Mouse (Mus musculus) heart, postnatal 0 days (tissue): Measurements from ENCODE around the gene Prkar2a. TPM values are rescaled to one million over a fixed set of nuclear protein-coding genes. Genes with fewer than 3 reads are reported as not detected.
A peak's percentile ranks its signal among the peaks of the same experiment; 100 is the strongest.

Experiments
- ATAC-seq: fragments of 200-750 bp; cut with Nextera tagmentation; 2 replicates; pipeline ENCODE4 v1.8.0; 2017; ENCODE audit warnings: low read depth, moderate number of reproducible peaks, moderate library complexity; ENCODE audit not compliant: insufficient read depth
- DNase-seq: peaks from one replicate; pipeline ENCODE4 v3.0.0-alpha.2; 2016; ENCODE audit warnings: low spot score
- H3K27ac ChIP-seq: fragments of 300-500 bp; sonication (generic); 2 replicates; pipeline ENCODE4 v1.5.1; 2014; ENCODE audit warnings: low read depth, mild to moderate bottlenecking
- H3K27me3 ChIP-seq: fragments of 300-500 bp; sonication (generic); 2 replicates; pipeline ENCODE4 v1.6.1; 2014; ENCODE audit warnings: low read length, mixed read lengths; ENCODE audit not compliant: control insufficient read depth, insufficient read depth
- H3K36me3 ChIP-seq: fragments of 300-500 bp; sonication (generic); replicated peaks from 2 replicates; pipeline ENCODE4 v1.6.1; 2014; ENCODE audit warnings: low read length, mixed read lengths; ENCODE audit not compliant: control insufficient read depth, insufficient read depth
- H3K4me1 ChIP-seq: fragments of 300-500 bp; sonication (generic); 2 replicates; pipeline ENCODE4 v1.6.1; 2014; ENCODE audit warnings: antibody characterized with exemption; ENCODE audit not compliant: control insufficient read depth, insufficient read depth
- H3K4me2 ChIP-seq: fragments of 300-500 bp; sonication (generic); 2 replicates; pipeline ENCODE4 v1.6.1; 2014; ENCODE audit warnings: low read depth, mild to moderate bottlenecking, low read length, moderate library complexity
- H3K4me3 ChIP-seq: fragments of 300-500 bp; sonication (generic); 2 replicates; pipeline ENCODE4 v1.5.1; 2014; ENCODE audit warnings: low read depth, low read length
- H3K9ac ChIP-seq: fragments of 300-500 bp; sonication (generic); replicated peaks from 2 replicates; pipeline ENCODE4 v1.6.1; 2014; ENCODE audit warnings: low read depth, low read length, mixed read lengths
- H3K9me3 ChIP-seq: fragments of 300-500 bp; sonication (generic); replicated peaks from 2 replicates; pipeline ENCODE4 v1.6.1; 2016; ENCODE audit warnings: low read length; ENCODE audit not compliant: control insufficient read depth
- CTCF ChIP-seq: IDR thresholded peaks from 2 replicates; pipeline ENCODE4 v1.5.1; 2016; ENCODE audit warnings: antibody characterized with exemption, control low read depth, low read depth
- EP300 ChIP-seq: IDR thresholded peaks from 2 replicates; pipeline ENCODE4 v1.6.1; 2016; ENCODE audit warnings: antibody characterized with exemption, low read depth
- WGBS: fragments of 180-500 bp; shearing (Covaris S2); extraction: QIAGEN DNeasy Blood & Tissue Kit; methylation state at CpG from one replicate; pipeline ENCODE4 v1.1.7; 2014; 5-methylcytosine and 5-hydroxymethylcytosine counted together
- polyA plus RNA-seq: library from polyadenylated mRNA; unstranded; fragments of >200 nt; fragmentation: Nextera tagmentation; extraction: Ambion mirVana; gene quantifications from 2 replicates; pipeline ENCODE4 v1.2.1, GENCODE M21; 2015
- total RNA-seq: library from RNA; depleted of rRNA; stranded (reverse); fragments of >200 nt; gene quantifications from 2 replicates; pipeline ENCODE4 v1.2.3, GENCODE M21; 2014; ENCODE audit warnings: low replicate concordance

Gene Prkar2a
- total and polyA plus RNA-seq, 2 experiments from 2014 or later, result 20.7 to 48.2 TPM

DNA sequence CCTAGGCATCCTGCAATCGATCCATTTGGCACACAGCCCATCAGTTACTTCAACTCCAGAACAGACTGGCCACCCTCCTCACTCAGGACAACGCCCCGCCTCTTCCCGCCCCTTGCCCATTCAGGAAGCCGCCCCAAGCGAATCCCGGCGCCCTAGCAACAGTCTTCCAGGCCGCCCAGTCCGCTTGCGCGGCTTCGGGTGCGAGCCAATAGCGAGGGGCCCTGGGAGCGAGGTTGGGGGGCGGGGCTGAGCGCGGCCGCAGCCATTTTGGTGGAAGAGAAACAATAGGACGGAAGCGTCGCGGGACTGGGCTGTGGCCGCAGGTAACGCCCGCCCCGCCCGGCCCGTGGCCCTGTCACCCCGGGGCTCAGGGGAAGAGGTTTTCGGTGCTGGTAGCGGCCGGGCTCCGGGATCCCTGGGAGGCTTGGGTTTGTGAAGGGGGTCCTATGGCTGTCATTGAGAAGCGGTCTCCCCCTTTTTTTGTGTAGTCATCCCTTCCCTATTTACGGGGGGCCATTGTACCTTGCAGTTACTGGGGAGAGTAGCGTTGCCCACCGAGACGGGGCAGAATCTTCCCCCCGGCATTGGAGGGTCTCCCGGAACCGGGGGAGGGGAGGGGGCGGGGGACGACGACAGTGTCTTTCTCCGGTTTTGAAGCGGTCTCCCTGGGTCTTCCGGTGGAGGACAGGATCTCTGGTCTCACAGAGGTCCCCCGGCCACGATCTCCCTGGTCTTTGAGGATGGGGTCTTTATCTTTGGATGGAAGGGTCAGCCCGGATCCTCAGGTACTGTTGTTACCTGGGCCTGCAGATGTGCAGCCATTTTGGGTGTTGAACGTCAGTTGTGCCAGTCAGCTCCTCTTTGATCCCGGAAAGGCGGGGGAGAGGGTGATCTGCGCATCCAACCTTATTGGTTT lies 94.7 kb downstream of the Prkar2a start, which contains the start of gene Ip6k2:
Gene Ip6k2, plus strand, starts transcription at position 249 of the 916 bp plus-strand sequence.
- no peak for TF ChIP-seq CTCF
- TF ChIP-seq EP300, result no peak
- peak within 1 kb of the TSS; percentile 91 for H3K4me3 ChIP-seq
- peak within 1 kb of the TSS; percentile 79 for H3K4me2 ChIP-seq
- peak within 1 kb of the TSS; percentile 93 for H3K27ac ChIP-seq
- ATAC-seq (peak; percentile 98), DNase-seq (peak; percentile 94)
- peaks cover 4% of the 10 kb centered on the region; the same call in 1 of the 2 replicates for H3K36me3 ChIP-seq
- peak within 1 kb of the TSS; percentile 97 for H3K9ac ChIP-seq
- under 1% methylated on average over 56 of the region's 56 CpGs for WGBS
- no peaks in the 10 kb centered on the region for H3K27me3 ChIP-seq
- no peaks in the 10 kb centered on the region for H3K9me3 ChIP-seq
- H3K4me1 ChIP-seq, result peaks cover 30% of the 10 kb centered on the region

DNA sequence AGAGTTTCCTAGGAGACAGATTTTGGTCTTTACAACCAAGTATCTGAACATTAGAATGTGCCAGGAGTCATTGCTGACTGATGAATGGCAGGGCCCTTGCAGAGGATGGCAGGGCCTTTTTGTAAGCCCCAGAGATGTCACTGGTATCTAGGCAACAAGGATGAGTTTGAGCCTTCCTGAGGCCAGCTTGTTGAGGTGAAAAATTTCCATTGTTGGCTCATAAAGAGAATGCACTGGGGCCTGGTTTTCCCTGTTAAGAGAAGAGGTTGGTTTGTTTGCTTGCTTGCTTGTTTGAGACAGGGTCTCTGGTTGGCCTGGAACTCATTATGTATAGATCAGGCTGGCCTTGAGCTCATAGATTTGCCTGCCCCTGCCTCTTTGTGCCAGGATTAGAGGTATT lies 96.3 kb downstream of the Prkar2a start:
- Histone ChIP-seq H3K27ac (no peak overlapping the region), H3K9me3 (no peaks in the 10 kb centered on the region), H3K4me2 (peak overlapping the region; percentile 79), H3K4me1 (peaks cover 41% of the 10 kb centered on the region), H3K4me3 (peak overlapping the region; percentile 91; the same call in 1 of the 2 replicates), H3K9ac (no peak overlapping the region; the same call in 1 of the 2 replicates), H3K27me3 (no peaks in the 10 kb centered on the region), H3K36me3 (peaks cover 4% of the 10 kb centered on the region; the same call in 1 of the 2 replicates)
- no peak for TF ChIP-seq EP300
- TF ChIP-seq CTCF, result no peak
- ATAC-seq (no peak), DNase-seq (no peak)

DNA sequence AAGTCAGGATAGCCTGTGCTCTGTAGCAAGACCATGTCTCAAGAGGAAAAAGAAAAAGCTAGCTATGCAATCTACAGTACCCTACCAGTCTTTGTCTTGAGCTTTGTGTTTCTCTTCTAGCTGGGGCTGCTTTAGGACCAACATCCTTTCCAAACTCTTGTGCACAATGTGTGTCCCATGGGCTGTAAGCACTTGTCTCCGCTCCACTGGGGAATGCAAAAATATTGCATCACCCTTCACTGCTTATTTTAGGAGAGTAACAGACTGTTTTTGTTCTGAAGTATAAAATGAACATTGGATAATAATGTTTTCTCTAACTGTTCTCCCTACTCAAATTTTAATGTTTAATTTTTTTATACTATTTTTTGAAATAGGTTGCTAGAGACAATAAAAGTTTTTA lies 97.4 kb downstream of the Prkar2a start:
- TF ChIP-seq CTCF, result no peak
- no peak for TF ChIP-seq EP300
- Histone ChIP-seq H3K27me3 (no peaks in the 10 kb centered on the region), H3K9me3 (no peaks in the 10 kb centered on the region), H3K9ac (no peak overlapping the region), H3K4me3 (no peak overlapping the region), H3K4me2 (no peak overlapping the region), H3K27ac (0 out of 2 replicates have a peak overlapping the region, but pooled peaks have one; percentile 38), H3K36me3 (peaks cover 4% of the 10 kb centered on the region; the same call in 1 of the 2 replicates), H3K4me1 (peaks cover 41% of the 10 kb centered on the region)
- WGBS, result 46% methylated on average over 1 of the region's 1 CpGs
- no peak for ATAC-seq
- DNase-seq, result no peak

DNA sequence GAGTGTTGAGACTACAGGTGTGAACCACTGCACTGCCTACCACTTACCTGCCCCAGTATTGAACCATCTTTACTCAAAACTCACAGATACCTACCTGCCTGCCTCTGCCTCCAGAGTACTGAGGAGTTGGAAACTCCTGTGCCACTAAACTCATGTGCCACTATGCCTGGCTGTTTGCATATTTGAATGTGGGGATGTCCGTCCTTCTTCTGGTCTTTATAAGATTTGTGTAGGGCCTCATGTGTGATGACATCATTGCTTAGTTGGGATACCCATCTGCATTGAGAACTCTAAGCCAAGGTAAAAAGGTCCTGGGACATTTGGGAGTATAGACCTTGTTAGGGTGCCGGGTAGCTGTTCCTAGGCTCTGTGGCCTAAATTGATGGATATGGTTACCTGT lies 98.0 kb downstream of the Prkar2a start:
- H3K4me3 ChIP-seq, result no peak overlapping the region
- H3K9ac ChIP-seq, result no peak overlapping the region
- no peak overlapping the region for H3K27ac ChIP-seq
- peaks cover 4% of the 10 kb centered on the region; the same call in 1 of the 2 replicates for H3K36me3 ChIP-seq
- no peak overlapping the region for H3K4me2 ChIP-seq
- WGBS, result 86% methylated on average over 2 of the region's 2 CpGs
- peaks cover 45% of the 10 kb centered on the region for H3K4me1 ChIP-seq
- no peak for ATAC-seq
- no peaks in the 10 kb centered on the region for H3K9me3 ChIP-seq
- no peaks in the 10 kb centered on the region for H3K27me3 ChIP-seq
- no peak for DNase-seq
- no peak for TF ChIP-seq EP300
- TF ChIP-seq CTCF, result no peak

DNA sequence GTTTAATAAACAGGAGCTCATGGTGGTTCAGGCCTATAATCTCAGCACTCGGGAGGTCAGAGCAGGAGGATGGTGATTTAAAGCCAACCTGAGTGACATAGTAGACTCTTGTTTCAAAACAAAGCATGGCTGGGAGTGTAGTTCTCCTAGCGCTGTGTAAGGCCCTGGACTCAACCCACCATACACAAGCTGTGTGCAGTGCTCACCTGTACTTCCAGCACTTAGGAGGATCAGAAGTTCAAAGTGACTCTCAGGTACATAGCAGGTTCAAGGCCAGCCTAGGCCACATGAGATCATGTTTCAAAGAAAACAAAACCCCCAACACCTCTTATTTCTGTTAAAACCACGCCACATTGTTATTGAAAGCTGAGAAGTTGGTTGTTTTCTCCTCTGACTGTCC lies 99.6 kb downstream of the Prkar2a start:
- Histone ChIP-seq H3K4me1 (peaks cover 55% of the 10 kb centered on the region), H3K36me3 (peaks cover 4% of the 10 kb centered on the region; the same call in 1 of the 2 replicates), H3K4me3 (no peak overlapping the region), H3K9ac (no peak overlapping the region), H3K4me2 (no peak overlapping the region), H3K9me3 (no peaks in the 10 kb centered on the region), H3K27me3 (no peaks in the 10 kb centered on the region), H3K27ac (peak overlapping the region; percentile 26; the same call in 1 of the 2 replicates)
- TF ChIP-seq EP300 (no peak), CTCF (no peak)
- WGBS, result 67% methylated on average over 3 of the region's 3 CpGs
- DNase-seq (no peak), ATAC-seq (no peak)
